Mouse (Mus musculus): ENCODE measurements around the gene Iqch.

The Iqch gene

GRCm38 (mm10) chr9:63377270-63378142, 224.8 kb downstream of the Iqch start, which contains the start of gene Map2k5:
TSS of gene Map2k5 (minus strand) at chr9:63377902.
- DNase-seq (ENCODE audit: low read depth, low spot score) = peak; percentile 59

- no peak for DNase-seq (ENCODE audit: low read depth, low spot score)
Observed at GRCm38 (mm10) chr9:63373315-63373714, 229.0 kb downstream of the Iqch start.

GRCm38 (mm10) chr9:63372541-63372940, 229.8 kb downstream of the Iqch start:
- DNase-seq (ENCODE audit: low read depth, low spot score) = no peak
